Mouse (Mus musculus): ENCODE results near the gene Gm7534.
"Not testable (repeated sequence)": the region's sequence is repeated elsewhere in the genome, so short reads cannot be mapped to it uniquely, and the experiment has no call there.

Gene Gm7534

DNA sequence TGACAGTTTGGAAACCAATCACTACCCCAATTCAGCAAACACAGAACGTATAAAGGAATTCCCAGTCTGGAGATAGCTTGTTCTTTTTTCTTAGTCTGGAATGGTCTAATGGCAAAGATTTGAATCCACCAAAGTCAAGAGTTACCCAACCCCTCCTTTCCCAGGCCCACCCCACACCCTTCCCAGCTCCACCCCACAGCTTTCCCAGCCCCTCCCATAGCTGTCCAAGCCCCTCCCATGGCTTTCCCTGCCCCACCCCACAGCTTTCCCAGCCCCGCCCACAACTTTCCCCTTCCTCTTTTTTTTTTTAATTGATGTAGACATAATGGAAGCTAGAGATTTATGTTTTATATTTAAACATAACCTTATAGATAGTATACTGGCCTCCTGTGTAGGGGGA lies 3.4 kb downstream of the Gm7534 start:
- DNase-seq = no peak

DNA sequence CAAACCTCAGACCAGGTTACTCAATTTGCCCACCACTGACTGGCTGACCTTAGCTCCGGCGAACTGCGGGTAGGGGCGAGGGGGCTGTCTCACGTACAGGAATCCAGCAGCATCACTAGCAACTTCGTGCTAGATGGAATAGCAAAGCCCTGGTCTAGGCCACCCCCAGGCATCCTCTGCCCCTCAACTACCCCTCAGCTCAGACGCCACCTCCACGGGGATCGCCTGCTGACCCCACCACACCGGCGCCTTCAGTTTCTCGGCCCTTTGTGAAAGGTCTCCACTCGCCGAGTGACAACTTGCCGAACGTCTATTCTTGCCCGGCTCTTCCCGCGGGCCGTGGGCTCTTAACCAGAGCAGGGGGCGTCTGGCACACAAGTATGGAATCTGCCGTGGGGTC lies 16.5 kb downstream of the Gm7534 start:
- no peak for DNase-seq

DNA sequence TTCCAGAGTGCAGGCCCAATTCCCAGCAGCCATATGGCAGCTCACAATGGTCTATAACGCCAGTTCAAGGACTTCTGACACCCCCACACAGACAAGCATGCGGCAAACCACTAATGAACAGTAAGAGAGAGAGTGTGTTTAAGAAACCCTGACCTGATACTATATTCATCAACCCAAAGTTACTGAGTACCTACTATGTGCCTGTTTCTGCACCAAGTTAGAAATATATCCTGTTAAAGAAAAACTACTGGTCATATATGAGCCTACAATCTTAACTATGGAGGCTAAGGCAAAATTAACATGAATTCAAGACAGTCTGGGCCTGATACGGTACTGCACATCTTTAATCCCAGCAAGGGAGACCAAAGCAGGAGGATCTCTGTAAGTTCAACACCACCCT lies 17.2 kb downstream of the Gm7534 start:
- DNase-seq = no peak

DNA sequence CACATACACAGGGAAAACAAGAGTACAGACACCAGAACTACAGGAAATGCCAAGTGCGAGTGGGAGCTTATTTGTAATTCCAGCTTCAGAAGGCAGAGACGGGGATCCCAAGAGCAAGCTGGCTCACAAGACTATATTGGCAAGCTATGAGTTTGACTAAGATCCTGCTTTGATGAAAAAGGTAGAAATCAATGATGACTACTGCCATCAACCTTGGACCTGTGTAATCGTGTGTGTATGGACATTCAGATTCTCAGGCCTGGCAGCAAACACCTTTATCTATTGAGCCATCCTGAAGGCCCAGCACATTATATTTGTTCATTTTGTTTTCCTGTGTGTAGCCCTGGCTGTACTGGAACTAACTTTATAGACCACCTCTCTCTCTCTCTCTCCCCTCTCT lies 19.1 kb downstream of the Gm7534 start:
- no peak for DNase-seq

DNA sequence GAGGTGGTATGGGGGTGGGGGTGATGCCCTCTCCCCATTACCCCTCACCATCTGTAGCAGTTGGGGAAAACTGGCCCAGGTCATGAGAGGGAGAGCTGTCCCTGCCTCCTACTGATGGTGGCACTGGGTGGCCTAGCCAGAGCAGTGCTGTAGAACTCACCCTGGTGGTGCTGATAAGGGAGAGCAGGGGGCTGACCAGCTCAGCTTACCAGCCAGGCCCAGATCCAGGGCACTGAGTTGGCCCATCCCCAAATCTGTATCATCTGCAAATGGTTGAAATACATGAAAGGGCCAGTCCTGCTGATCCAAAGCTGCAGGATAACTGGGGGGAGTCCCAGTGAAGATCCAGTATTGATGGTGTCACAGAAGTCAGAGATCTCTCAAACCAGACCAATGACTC lies 21.0 kb downstream of the Gm7534 start:
- DNase-seq = no peak

DNA sequence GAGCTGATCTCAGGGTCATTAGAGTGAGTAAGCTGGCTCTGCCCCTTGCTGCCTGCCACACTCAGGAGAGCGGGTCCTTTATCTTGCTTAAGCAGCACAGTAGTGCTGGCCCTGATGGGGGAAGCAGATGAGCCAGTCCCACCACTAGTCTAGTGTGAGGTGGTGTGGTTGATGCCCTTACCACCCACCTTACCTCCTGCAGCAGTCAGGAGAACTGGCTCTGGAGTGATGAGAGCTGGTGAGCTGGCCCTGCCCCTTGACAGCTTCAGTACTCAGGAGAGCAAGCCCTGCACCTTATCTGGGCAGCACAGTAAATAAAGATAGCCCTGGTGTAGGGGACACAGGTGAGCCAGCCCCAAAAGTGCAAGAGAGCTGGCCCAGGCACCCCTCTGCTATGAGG lies 21.7 kb downstream of the Gm7534 start:
- no peak for DNase-seq

DNA sequence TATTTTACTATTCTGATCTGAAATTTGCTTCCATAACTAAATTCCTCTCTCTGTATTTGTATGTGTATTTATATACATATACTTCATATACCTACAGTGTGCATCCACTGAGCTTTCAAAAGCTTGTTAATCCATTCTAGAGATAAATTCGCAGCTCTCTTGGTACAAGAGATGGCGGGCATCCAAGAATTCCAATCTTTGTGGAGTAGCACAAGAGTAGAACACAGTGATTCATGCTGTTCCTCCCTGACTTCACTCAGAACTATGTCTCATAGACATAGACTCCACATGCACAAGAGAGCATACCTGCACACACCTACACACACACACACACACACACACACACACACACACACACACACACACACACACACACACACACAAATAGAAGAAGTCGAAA lies 30.4 kb downstream of the Gm7534 start:
- no peak for DNase-seq

DNA sequence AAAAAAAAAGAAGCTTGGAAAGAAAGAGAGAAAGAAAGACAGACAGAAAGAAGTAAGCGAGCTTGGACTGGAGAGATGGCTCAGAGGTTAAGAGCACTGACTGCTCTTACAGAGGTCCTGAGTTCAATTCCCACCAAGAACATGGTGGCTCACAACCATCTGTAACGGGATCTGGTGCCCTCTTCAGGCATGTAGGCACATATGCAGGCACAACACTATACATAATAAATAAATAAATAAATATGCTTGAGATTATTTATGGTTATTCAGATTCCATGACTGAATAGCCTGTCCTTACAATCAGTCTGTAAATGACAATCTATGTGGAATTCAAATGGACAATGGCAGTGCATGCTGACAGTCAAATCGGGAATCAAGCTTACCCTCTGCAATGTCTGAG lies 35.9 kb downstream of the Gm7534 start:
- no peak for DNase-seq

DNA sequence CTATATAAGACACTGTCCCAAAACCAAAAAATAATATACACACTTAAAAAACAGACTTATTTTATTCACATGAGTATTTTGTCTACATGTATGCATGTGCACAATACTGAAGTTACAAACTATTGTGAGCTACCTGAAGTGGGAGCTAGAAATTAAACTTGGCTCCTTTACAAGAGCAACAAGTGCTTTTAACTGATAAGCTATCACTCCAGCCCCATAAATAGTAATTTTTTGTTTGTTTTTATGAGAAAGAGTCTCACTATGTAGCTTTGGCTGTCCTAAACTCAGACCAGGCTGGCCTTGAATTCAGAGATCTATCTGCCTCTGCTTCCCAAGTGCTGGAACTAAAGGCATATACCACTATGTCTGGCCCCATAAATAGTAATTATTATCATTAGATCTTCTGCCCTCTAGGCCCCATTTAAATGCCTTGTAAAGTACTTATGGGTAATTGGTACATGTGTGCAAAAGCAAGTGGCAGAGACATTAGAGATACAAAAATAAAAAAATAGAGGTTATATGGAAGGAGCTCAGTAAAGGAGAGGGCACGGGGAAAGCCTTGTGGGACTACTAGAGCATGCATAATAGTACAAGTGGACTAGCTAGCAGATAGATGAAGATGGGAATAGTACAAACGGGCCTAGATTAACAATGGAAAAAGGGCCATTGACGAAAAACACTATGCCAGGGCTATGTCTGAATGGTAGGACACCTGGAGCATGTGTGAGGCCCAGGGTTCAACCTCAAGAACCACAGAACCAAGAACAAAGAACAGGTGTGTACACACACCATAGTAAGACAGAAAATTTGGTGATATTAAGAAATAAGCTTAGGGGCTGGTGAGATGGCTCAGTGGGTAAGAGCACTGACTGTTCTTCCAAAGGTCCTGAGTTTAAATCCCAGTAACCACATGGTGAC lies 37.0 kb downstream of the Gm7534 start:
- no peak for DNase-seq

DNA sequence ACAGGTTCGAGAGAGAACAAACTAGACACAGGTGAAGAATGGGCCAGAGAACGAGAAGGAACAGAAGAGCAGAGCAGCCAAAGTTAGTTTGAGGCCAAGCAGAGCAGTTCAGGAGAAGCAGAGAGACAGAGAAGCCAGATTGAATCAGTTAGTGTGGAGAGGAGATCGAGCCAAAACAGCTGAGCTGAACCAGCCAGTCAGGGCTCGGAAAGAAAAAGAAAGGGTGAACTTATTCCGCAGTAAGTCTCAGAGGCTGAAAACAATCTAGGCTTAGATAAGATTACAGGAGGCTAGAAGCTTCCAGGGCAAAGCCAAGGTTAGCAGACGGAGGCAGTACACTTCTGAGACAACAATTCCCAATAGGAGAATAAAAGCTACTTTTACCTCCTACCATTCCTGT lies 37.8 kb downstream of the Gm7534 start:
- no peak for DNase-seq

DNA sequence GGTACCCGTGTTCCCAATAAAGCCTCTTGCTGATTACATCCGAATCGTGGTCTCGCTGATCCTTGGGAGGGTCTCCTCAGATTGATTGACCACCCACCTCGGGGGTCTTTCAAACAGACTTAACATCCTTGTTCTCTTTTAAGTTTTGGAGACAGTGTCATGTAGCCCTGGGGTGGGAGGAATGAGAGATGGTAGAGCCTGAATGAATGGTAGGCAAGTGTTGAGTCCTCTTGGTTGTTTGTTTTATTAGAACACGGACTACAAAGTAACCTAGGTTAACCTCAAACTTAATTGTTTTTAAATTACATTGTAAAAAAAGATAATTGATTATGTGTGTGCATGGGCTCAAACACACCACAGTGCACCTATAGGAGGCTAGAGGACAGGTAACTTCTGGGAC lies 38.2 kb downstream of the Gm7534 start:
- DNase-seq = no peak

DNA sequence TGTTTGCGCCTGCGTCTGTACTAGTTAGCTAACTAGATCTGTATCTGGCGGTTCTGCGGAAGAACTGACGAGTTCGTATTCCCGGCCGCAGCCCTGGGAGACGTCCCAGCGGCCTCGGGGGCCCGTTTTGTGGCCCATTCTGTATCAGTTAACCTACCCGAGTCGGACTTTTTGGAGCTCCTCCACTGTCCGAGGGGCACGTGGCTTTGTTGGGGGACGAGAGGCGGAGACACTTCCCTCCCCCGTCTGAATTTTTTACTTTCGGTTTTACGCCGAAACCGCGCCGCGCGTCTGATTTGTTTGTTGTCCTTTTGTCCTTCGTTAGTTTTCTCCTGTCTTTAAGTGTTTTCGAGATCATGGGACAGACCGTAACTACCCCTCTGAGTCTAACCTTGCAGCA lies 42.7 kb downstream of the Gm7534 start:
- peak; percentile 40 to 62 for DNase-seq

DNA sequence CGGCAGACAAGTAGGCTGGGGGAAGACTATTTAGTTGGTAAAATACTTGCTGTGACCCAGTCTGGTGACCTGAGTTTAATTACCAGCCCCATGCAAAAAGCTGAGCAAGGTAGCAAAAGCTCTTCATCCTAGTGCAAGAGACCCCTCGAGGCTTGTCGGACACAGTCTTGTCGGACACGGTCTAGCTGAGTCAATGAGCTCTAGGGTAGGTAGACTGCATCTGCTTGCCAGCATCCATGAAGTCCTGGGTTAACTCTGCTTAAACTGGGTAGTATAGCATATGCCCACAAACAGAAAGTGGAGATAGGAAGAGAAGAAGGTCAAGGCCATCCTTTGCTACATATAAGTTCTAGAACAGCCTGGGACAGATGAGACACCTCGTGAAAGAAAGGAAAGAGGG lies 44.0 kb downstream of the Gm7534 start:
- DNase-seq = peak in 1 of 2 experiments; percentile 4

DNA sequence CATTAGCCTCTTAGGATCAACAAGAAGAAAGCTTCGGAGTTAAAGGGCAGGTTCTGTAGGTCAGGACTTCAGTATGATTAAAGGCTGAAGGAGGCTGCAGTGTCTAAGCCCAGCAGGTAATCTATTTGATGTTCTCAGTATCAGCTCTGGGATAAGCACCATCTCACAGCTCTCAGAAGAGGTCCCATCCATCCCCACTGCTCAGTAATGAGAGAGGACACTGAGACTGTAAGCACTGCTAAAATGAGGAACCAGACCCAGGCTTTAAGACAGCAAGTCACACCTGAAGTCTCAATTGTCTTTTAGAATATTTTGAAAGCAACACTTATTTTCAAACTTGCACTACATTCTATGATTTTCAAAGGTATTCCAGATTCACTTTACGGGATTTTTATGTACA lies 45.2 kb downstream of the Gm7534 start:
- no peak for DNase-seq

DNA sequence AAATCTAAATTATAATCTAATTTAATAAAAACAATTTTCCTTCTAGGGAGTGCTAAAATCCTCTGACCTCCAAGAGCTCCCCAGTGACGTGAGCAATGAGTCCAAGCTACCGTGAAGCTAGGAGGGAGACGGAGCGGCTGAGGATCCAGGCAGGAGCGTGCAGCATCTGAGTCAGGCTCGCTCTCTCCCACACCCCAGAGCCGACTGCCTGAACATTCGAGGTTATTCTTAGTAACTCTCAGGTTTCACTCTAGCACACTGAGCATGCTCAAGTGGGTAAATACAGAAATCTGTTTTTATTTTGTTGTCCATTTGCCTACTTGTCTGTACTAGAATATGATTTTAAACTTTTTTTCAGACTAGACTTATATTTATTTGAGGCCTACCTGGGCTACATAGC lies 46.1 kb downstream of the Gm7534 start:
- DNase-seq = peak; percentile 12 to 33

DNA sequence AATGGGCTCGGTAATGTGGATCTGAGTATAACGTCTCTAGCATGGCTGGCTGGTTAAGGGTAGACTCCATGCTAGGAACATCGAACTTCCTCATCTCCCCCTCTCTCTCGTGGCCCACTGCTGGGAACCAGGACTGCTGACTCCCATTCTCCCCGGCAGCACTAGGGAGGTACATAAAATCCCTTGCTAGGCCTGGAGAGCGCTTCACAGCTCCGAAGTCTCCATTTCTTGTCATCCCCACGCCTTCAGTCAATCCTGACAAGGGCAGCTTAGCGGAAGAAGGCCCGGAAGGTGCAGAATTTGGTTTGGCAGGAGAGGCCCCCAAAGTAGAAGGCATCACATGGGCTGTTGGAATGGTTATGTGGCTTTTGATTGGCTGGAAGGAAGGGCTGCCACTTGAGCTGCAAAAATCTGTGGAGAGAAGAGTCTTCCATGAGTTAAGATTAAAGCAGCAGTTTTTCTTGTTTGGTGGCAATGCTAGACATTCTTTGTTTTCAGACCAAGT lies 46.8 kb downstream of the Gm7534 start:
- no peak for DNase-seq

DNA sequence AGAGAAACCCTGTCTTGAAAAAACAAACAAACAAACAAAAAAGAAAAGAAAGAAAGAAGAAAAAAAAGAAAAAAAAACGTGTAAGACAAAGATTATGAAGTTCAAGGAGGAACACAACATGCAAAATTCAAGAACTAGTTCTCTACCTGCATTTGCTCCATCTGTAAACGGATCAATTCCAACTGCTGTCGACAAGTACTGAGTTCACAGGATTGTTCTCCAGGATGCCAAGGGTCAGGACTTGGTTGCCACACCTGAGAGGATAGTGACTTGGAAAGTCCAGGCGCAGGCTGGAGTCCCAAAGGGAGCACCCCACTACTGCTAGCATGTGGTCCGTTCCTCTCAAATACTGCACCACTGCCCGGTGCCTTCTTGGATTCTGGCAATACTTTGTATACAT lies 47.3 kb downstream of the Gm7534 start:
- no peak for DNase-seq

DNA sequence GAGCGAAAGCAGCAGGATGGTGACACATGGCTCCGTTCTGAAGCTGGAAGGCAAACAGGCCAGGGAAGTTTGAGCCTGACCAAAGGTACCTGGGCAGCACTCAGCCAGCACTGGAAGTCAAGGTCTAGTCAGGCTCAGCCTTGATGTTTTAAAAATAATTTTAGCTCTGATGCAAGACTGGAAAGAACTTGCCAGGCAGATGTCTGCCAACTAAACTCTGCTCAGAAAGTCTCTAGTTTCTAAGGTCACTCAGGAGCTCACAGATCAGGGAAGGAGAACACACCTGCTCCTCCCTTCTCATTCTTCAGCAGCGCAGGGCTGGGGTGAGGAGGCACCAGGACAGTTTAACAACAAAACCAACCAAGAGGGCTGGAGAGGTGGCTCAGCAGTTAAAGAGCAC lies 48.5 kb downstream of the Gm7534 start:
- no peak for DNase-seq

DNA sequence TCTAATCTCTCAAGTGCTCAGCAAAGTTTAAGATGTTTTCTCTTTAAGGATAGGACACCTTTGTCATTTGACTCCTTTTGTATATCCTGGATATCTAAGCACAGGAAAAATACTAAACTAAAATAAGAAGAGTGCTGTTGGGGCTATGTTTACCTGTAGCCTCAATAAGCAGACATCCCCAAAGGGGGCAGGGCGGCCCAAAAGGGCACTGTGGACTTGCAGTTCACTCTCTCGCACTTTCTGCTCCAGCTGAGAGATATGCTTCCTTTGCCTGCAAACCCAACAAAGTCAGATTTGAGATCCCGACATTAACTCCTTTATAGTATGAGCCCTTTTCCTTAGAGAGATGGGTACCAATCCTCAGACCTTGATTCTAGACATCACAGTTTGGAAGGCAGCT lies 49.1 kb downstream of the Gm7534 start:
- no peak for DNase-seq

DNA sequence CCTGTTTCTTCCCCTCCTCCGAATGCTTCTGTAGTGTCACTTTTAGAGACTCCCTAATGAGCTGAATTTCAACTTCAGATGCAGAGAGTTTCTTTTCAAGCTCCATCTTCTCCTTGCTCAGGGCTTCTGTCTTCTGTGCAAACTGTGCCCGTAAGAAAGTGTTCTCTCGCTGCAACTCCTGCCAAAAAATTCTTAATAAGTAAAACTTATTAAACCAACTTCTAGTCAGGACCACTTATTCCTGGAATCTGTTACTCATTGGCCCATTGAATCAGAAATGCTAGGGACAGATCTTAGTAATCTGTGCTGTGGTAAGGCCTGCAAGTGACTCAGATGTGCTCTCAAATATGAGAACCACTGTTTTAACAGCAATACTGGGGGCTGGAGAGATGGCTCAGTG lies 50.7 kb downstream of the Gm7534 start:
- DNase-seq = no peak

DNA sequence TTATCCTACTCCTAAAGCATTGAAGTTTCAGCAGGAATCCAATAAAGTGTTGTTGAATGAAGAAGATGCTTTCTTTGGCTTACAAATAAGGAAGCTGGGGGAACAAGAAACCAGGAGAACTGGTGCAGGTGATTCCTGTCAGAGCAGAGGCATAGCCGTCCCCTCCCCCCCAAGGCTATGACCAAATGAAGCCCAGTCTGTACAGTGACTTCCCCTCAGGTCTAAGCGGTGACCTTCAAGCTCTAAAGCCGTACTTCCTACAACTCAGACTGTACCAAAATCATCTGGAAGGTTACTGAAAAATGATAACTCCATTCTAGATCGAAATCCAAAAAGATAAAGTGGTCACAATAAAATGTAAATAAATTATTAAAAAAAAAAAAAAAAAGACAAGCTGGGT lies 53.4 kb downstream of the Gm7534 start:
- DNase-seq = no peak

DNA sequence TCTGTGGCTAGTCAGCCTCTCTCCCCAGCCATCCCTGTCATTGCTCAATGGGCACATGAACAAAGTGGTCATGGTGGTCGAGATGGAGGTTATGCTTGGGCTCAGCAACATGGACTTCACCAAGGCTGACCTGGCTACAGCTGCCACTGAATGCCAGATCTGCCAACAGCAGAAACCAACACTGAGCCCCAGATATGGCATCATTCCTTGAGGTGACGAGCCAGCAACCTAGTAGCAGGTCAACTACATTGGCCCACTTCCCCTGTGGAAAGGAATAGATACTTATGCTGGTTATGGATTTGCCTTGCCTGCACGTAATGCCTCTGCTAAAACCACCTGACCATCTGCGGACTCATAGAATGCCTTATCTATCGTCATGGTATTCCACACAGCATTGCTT lies 58.5 kb downstream of the Gm7534 start:
- DNase-seq = not testable (repeated sequence)

Measured in kidney, postnatal 4 days (tissue).